Mouse (Mus musculus): ENCODE data around the gene Smcp. TPM values are rescaled to one million over a fixed set of nuclear protein-coding genes. Genes with fewer than 3 reads are reported as not detected.

Smcp gene
- 4,960 TPM for polyA plus RNA-seq (2014; fragmentation: Illumina TruSeq; extraction: RNeasy Lipid Tissue Mini Kit (QIAGEN cat#74804); ENCODE audit: low read depth, low replicate concordance)

DNA sequence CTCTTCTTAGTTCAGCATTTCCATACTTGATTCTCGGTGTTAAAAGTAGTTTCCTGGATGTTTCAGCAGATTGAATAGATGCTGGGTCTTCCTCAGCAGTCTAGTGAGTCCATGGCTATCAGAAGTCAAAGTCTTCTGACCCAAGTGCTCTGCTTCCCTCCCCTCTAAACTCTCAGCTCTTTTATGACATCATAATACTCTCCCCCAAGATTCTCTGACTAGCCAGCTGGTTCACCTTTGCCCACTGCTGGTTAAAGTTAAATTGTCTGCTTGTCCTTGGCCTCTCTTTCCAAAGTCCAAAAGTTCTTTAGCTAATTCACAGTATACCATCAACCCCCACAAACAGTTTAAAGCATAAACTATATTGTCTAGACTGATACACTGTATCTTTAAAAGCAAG lies at the start of gene Smcp:
Gene Smcp, minus strand, starts transcription at position 140 of the 400 bp plus-strand sequence.

GRCm38 (mm10) chr3:92621560-92621959 lies 32.8 kb upstream of the Smcp start, which contains the start of gene Lce6a:
Gene Lce6a (minus strand): TSS chr3:92621660.

DNA sequence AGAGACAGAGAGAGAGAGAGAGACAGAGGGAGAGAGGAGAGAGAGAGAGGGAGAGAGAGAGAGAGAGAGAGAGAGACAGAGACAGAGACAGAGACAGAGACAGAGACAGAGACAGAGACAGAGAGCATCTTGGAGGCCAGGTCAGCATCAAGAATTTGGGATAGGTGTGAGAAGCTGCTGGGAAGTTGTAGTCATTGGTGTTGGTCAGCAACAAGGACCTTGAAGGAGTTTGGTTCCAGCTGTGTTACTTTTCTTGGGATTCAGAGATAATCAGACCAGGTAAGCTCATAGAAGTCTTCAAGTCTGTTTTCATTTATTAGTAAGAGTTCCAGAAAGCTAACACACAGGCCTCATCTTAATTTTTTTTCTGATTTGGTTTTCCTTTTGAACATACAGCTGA lies 18.6 kb upstream of the Smcp start, which contains the start of gene 2210017I01Rik:
Gene 2210017I01Rik, minus strand, starts transcription at position 101 of the 400 bp plus-strand sequence.

GRCm38 (mm10) chr3:92573449-92574041 lies 15.3 kb downstream of the Smcp start, which contains the start of gene Ivl:
Gene Ivl (minus strand): TSS chr3:92573735.

DNA sequence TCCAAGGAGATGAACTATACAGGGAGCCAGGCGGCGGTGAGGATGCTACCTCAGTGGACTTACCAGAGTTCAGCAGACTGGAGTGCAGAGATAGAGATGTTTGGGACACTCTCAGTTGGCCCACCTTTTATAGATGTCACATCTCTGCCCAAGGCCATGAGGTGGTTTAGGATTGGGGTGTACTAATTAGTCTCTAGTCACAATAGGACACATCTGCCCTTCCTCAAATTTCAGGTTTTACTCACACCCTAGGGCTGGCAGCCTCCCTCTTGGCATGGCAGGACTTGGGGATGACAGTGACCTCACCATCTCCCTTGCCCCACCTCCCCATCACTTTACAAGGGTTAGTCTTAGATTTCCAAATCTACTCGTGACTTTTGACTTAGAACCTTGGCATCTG lies 54.4 kb downstream of the Smcp start, which contains the start of gene 2310046K23Rik:
Gene 2310046K23Rik, minus strand, starts transcription at position 101 of the 400 bp plus-strand sequence.

Other genes starting within 250 kb of the Smcp start
- gene Sprr2d, start 249.9 kb downstream of the Smcp start, polyA plus RNA-seq (2014; fragmentation: Illumina TruSeq; extraction: RNeasy Lipid Tissue Mini Kit (QIAGEN cat#74804); ENCODE audit: low read depth, low replicate concordance) = not detected
- not detected for gene Sprr2e, start 236.9 kb downstream of the Smcp start, polyA plus RNA-seq (2014; fragmentation: Illumina TruSeq; extraction: RNeasy Lipid Tissue Mini Kit (QIAGEN cat#74804); ENCODE audit: low read depth, low replicate concordance)
- not detected for gene Sprr2f, start 223.8 kb downstream of the Smcp start, polyA plus RNA-seq (2014; fragmentation: Illumina TruSeq; extraction: RNeasy Lipid Tissue Mini Kit (QIAGEN cat#74804); ENCODE audit: low read depth, low replicate concordance)
- not detected for gene Sprr2h, start 203.3 kb downstream of the Smcp start, polyA plus RNA-seq (2014; fragmentation: Illumina TruSeq; extraction: RNeasy Lipid Tissue Mini Kit (QIAGEN cat#74804); ENCODE audit: low read depth, low replicate concordance)
- not detected for gene Sprr2i, start 181.0 kb downstream of the Smcp start, polyA plus RNA-seq (2014; fragmentation: Illumina TruSeq; extraction: RNeasy Lipid Tissue Mini Kit (QIAGEN cat#74804); ENCODE audit: low read depth, low replicate concordance)
- not detected for gene Sprr2j-ps, start 170.9 kb downstream of the Smcp start, polyA plus RNA-seq (2014; fragmentation: Illumina TruSeq; extraction: RNeasy Lipid Tissue Mini Kit (QIAGEN cat#74804); ENCODE audit: low read depth, low replicate concordance)
- 5.4 TPM for gene Gm9774, start 159.6 kb downstream of the Smcp start, polyA plus RNA-seq (2014; fragmentation: Illumina TruSeq; extraction: RNeasy Lipid Tissue Mini Kit (QIAGEN cat#74804); ENCODE audit: low read depth, low replicate concordance)
- not detected for gene Sprr2k, start 156.4 kb downstream of the Smcp start, polyA plus RNA-seq (2014; fragmentation: Illumina TruSeq; extraction: RNeasy Lipid Tissue Mini Kit (QIAGEN cat#74804); ENCODE audit: low read depth, low replicate concordance)
- gene Sprr1b, start 150.2 kb downstream of the Smcp start, polyA plus RNA-seq (2014; fragmentation: Illumina TruSeq; extraction: RNeasy Lipid Tissue Mini Kit (QIAGEN cat#74804); ENCODE audit: low read depth, low replicate concordance) = not detected
- not detected for gene Sprr3, start 130.3 kb downstream of the Smcp start, polyA plus RNA-seq (2014; fragmentation: Illumina TruSeq; extraction: RNeasy Lipid Tissue Mini Kit (QIAGEN cat#74804); ENCODE audit: low read depth, low replicate concordance)
- not detected for gene Sprr1a, start 103.1 kb downstream of the Smcp start, polyA plus RNA-seq (2014; fragmentation: Illumina TruSeq; extraction: RNeasy Lipid Tissue Mini Kit (QIAGEN cat#74804); ENCODE audit: low read depth, low replicate concordance)
- gene Sprr4, start 88.5 kb downstream of the Smcp start, polyA plus RNA-seq (2014; fragmentation: Illumina TruSeq; extraction: RNeasy Lipid Tissue Mini Kit (QIAGEN cat#74804); ENCODE audit: low read depth, low replicate concordance) = not detected
- not detected for gene 2310046K23Rik, start 54.5 kb downstream of the Smcp start, polyA plus RNA-seq (2014; fragmentation: Illumina TruSeq; extraction: RNeasy Lipid Tissue Mini Kit (QIAGEN cat#74804); ENCODE audit: low read depth, low replicate concordance)
- gene Ivl, start 15.3 kb downstream of the Smcp start, polyA plus RNA-seq (2014; fragmentation: Illumina TruSeq; extraction: RNeasy Lipid Tissue Mini Kit (QIAGEN cat#74804); ENCODE audit: low read depth, low replicate concordance) = 0.21 TPM
- 0.48 TPM for gene 2210017I01Rik, start 18.5 kb upstream of the Smcp start, polyA plus RNA-seq (2014; fragmentation: Illumina TruSeq; extraction: RNeasy Lipid Tissue Mini Kit (QIAGEN cat#74804); ENCODE audit: low read depth, low replicate concordance)
- gene Lce6a, start 32.7 kb upstream of the Smcp start, polyA plus RNA-seq (2014; fragmentation: Illumina TruSeq; extraction: RNeasy Lipid Tissue Mini Kit (QIAGEN cat#74804); ENCODE audit: low read depth, low replicate concordance) = 2.4 TPM
- gene Lce1a1, start 59.3 kb upstream of the Smcp start, polyA plus RNA-seq (2014; fragmentation: Illumina TruSeq; extraction: RNeasy Lipid Tissue Mini Kit (QIAGEN cat#74804); ENCODE audit: low read depth, low replicate concordance) = not detected
- gene Lce1b, start 67.9 kb upstream of the Smcp start, polyA plus RNA-seq (2014; fragmentation: Illumina TruSeq; extraction: RNeasy Lipid Tissue Mini Kit (QIAGEN cat#74804); ENCODE audit: low read depth, low replicate concordance) = not detected
- gene Lce1a2, start 81.3 kb upstream of the Smcp start, polyA plus RNA-seq (2014; fragmentation: Illumina TruSeq; extraction: RNeasy Lipid Tissue Mini Kit (QIAGEN cat#74804); ENCODE audit: low read depth, low replicate concordance) = not detected
- gene Lce1c, start 90.2 kb upstream of the Smcp start, polyA plus RNA-seq (2014; fragmentation: Illumina TruSeq; extraction: RNeasy Lipid Tissue Mini Kit (QIAGEN cat#74804); ENCODE audit: low read depth, low replicate concordance) = not detected
- not detected for gene Lce1d, start 98.2 kb upstream of the Smcp start, polyA plus RNA-seq (2014; fragmentation: Illumina TruSeq; extraction: RNeasy Lipid Tissue Mini Kit (QIAGEN cat#74804); ENCODE audit: low read depth, low replicate concordance)
- gene Lce1e, start 120.1 kb upstream of the Smcp start, polyA plus RNA-seq (2014; fragmentation: Illumina TruSeq; extraction: RNeasy Lipid Tissue Mini Kit (QIAGEN cat#74804); ENCODE audit: low read depth, low replicate concordance) = not detected
- gene Lce1f, start 131.4 kb upstream of the Smcp start, polyA plus RNA-seq (2014; fragmentation: Illumina TruSeq; extraction: RNeasy Lipid Tissue Mini Kit (QIAGEN cat#74804); ENCODE audit: low read depth, low replicate concordance) = not detected
- gene Gm38119, start 150.1 kb upstream of the Smcp start, polyA plus RNA-seq (2014; fragmentation: Illumina TruSeq; extraction: RNeasy Lipid Tissue Mini Kit (QIAGEN cat#74804); ENCODE audit: low read depth, low replicate concordance) = not detected
- gene Lce1g, start 163.3 kb upstream of the Smcp start, polyA plus RNA-seq (2014; fragmentation: Illumina TruSeq; extraction: RNeasy Lipid Tissue Mini Kit (QIAGEN cat#74804); ENCODE audit: low read depth, low replicate concordance) = not detected
- gene Lce1h, start 176.1 kb upstream of the Smcp start, polyA plus RNA-seq (2014; fragmentation: Illumina TruSeq; extraction: RNeasy Lipid Tissue Mini Kit (QIAGEN cat#74804); ENCODE audit: low read depth, low replicate concordance) = not detected
- gene Lce1i, start 189.9 kb upstream of the Smcp start, polyA plus RNA-seq (2014; fragmentation: Illumina TruSeq; extraction: RNeasy Lipid Tissue Mini Kit (QIAGEN cat#74804); ENCODE audit: low read depth, low replicate concordance) = not detected
- gene Lce1j, start 201.5 kb upstream of the Smcp start, polyA plus RNA-seq (2014; fragmentation: Illumina TruSeq; extraction: RNeasy Lipid Tissue Mini Kit (QIAGEN cat#74804); ENCODE audit: low read depth, low replicate concordance) = not detected
- gene Lce1k, start 218.9 kb upstream of the Smcp start, polyA plus RNA-seq (2014; fragmentation: Illumina TruSeq; extraction: RNeasy Lipid Tissue Mini Kit (QIAGEN cat#74804); ENCODE audit: low read depth, low replicate concordance) = not detected
- not detected for gene Kprp, start 238.2 kb upstream of the Smcp start, polyA plus RNA-seq (2014; fragmentation: Illumina TruSeq; extraction: RNeasy Lipid Tissue Mini Kit (QIAGEN cat#74804); ENCODE audit: low read depth, low replicate concordance)

All from testis, adult 10 weeks (tissue).